Mouse (Mus musculus): ENCODE results near the gene Prkci.

Gene Prkci

GRCm38 (mm10) chr3:31047263-31047662 is 51.7 kb downstream of the Prkci start:
- no peak for DNase-seq (ENCODE audit: low spot score)

GRCm38 (mm10) chr3:31049087-31049486 is 53.5 kb downstream of the Prkci start:
- no peak for DNase-seq (ENCODE audit: low spot score)

GRCm38 (mm10) chr3:31050375-31050774 is 54.8 kb downstream of the Prkci start:
- no peak for DNase-seq (ENCODE audit: low spot score)

DNA sequence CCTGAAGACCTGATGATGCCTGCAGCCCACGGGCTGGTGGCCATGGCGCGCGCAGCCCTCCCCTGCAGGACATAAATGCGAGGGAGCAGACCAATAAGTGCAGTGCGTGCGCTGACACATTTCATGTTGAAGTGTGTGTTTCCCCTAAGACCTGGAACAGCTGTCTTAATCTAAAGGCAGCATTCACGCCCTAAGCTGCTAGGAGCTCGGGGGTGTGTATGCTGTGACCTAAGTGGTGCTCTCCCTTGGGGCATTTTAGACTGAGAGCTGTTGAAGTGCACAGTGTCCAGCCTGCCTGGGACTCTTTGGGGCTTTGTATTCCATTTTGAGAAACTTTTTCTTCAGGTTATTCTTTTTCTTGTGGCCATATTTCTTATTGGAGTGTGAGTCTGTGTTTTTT is 56.2 kb downstream of the Prkci start:
- DNase-seq (ENCODE audit: low spot score), result no peak

- DNase-seq (ENCODE audit: low spot score), result no peak
Measured at GRCm38 (mm10) chr3:31053191-31053590, 57.6 kb downstream of the Prkci start.

DNA sequence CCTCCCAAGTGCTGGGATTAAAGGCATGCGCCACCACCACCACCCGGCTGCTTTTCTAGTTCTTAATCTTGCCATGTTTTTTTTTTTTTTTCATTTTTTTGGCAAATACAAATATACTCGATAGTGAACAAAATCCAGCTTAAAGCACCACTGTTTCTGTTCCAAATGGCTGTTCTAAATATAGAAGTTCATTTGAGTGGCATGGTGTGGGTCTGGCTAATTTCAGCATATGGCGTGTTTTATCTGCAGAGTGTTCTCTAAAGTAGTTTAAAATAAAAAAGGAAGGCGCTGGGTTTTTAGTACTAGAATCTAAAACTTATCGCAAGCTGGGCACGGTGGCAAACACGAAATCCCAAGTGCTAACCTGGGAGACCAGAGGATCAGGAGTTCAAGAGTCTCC is 59.3 kb downstream of the Prkci start:
- DNase-seq (ENCODE audit: low spot score), result no peak

GRCm38 (mm10) chr3:31056047-31056650 is 60.6 kb downstream of the Prkci start:
- peak; percentile 12 for DNase-seq (ENCODE audit: low spot score)

DNA sequence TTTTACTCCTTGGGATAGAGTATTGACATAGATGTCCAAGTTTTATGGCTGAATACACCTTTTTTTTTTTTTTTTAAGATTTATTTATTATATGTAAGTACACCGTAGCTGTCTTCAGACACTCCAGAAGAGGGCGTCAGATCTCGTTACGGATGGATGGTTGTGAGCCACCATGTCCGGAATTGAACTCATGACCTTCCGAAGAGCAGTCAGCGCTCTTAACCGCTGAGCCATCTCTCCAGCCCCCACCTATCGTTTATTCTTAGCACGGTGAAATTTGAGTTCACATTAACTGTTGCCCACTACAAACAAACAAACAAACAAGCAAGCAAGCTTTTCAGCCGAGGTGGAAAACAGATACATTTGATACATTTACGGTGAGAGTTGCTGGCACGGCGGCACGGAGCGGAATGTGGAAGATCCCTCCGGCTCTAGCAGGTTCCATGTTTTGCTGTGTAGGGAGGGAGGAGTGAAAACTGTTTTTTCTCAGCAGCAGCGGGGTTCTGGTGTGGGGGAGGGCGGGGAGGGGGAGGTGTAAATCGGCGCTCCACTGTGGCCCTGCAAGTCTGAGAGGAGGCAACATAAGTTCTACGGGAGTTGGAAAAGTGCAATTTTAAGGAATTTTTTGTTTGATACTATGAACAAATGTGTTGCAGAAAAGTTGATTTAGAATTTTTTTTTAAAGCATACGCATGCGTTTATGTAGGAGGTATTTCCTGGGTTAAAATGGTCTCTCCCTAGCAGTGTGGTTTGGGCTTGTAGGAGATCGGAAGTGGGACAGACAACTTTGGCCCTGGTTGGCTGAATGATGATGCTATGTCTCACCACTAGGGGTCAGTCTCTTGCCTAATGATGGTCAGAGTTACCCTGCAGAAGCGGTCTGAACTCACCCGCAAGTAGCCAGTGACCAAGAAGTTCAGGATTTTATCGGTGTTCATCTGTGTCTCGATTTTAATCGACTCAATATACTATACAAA is 61.4 kb downstream of the Prkci start:
- peak; percentile 94 for DNase-seq (ENCODE audit: low spot score)

- no peak for DNase-seq (ENCODE audit: low spot score)
Measured at GRCm38 (mm10) chr3:31060745-31061102, 65.2 kb downstream of the Prkci start.

- DNase-seq (ENCODE audit: low spot score), result no peak
Measured at GRCm38 (mm10) chr3:31061103-31061785, 65.7 kb downstream of the Prkci start.

DNA sequence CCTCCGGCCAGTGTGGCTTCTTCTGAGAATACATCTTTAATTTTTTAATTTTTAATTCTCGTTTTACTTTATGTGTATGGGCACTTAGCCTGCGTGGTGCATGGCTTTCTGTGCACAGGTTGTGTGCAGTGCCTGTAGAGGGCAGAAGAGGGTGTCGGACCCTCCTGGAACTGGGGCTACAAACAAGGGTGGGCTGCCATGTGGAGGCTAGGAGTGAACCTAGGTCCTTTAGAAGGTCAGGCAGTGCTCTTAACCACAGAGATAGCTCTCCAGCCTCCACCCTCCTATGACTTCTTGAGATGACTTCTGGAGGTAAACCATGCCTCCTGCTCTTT is 66.2 kb downstream of the Prkci start:
- no peak for DNase-seq (ENCODE audit: low spot score)

GRCm38 (mm10) chr3:31062325-31062724 is 66.8 kb downstream of the Prkci start:
- no peak for DNase-seq (ENCODE audit: low spot score)

DNA sequence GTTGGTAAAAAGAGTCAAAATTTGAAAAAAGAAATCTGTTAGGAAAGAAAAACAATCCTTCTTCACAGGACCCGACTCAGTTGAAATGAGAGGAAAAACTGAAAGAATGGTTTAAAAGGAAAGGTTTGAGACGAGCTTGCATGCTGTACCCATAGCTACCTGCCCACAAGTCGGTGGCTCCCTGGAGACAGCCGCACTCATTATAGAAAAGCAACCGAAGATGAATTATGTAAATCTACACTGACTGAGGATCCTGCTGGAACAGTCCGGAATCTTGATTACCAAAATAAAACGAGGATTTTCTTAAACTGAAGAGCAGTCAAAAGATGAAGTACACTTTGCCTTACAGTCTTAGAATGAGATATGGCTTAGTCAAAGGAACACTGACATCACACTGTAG is 72.9 kb downstream of the Prkci start:
- no peak for DNase-seq (ENCODE audit: low spot score)

DNA sequence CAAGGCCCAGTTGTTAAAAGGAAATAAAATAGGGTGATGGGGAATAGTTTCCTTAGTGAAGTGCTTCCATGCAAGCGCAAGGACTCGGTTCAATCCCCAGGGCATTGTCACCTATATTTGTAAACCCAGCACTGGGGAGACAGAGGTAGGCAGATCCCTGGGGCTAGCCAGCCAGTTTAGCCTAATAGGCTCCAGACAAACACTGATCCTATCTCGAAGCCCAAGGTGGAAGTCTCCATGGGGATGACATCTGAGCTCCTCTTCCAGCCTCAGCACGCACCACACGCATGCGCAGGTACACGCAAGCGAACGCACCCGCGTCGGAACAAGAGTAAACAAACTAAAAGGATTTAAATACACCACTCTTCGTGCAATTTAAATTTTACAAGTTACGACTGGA is 76.3 kb downstream of the Prkci start:
- DNase-seq (ENCODE audit: low spot score), result no peak

DNA sequence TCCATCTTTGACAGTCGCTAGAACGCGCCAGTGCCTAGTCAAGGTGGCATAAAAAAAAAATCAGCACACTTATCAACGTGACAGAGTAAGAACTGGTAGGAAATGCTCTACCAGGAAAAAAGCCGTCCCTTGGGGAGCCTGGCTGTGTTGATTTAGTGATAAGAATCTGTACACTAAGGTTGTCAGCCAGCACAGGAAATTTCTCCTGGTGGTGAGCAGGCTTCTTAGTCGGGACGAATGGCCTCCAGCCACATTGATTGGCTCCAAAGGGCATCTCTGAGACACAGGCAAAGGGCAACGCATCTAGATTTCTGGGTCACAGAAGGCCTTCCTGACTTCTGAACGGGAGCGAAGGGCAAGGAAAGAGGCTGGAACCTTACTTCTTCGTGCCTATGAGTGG is 80.3 kb downstream of the Prkci start:
- DNase-seq (ENCODE audit: low spot score), result peak; percentile 55

- DNase-seq (ENCODE audit: low spot score), result no peak
Measured at GRCm38 (mm10) chr3:31077068-31077703, 81.6 kb downstream of the Prkci start.

DNA sequence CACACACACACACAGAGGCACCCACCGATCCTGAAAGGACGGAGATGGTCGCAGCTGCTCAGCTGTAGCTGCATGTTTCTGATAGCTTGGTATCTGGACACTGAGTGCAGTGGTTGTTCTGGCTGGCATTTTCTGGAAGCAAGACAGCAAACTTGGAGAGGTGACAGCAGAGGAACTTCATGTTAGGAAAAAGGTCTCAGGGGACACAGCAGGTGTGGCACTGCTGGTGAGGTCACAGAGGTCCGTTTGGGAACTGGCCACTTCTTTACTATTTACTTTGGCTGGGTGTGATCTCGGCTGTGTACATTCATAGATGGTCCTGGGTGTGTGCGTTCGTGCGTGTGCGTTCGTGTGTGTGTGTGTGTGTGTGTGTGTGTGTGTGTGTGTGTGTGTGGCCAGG is 83.9 kb downstream of the Prkci start:
- peak; percentile 56 for DNase-seq (ENCODE audit: low spot score)

DNA sequence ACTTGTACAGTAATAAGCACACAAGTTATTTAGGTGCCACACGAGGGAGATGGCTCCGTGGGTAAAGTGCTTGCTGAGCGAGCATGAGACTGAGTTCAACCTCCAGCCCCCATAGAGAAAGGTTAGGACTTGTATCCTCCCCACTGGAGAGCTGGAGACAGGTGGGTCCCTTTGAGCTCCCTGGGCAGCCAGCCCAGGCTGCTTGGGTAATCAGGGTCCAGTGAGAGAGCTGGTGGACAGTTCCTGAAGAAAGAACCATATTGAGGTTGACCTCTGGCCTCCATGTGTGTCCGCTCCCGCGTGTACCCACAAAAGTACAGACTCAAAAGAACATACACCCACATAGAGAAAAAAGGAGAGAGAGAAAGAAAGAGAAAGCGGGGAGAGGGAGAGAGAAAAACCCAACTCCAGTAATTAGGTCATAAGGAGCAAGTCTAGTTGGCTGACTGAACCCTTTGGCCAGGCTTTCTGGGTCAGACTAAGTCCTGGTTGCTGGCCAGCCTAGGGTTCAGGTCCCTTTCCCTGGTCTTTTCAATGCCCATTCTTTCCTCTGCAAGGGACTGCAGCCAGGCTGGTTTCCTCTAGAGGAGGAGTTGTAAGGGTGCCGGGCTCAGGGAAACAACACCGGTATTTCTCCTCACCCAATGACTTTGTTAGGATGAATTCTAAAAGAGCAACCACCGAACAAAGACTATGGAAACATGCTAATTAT is 85.4 kb downstream of the Prkci start:
- DNase-seq (ENCODE audit: low spot score), result no peak

GRCm38 (mm10) chr3:31082838-31083506 is 87.4 kb downstream of the Prkci start:
- no peak for DNase-seq (ENCODE audit: low spot score)

DNA sequence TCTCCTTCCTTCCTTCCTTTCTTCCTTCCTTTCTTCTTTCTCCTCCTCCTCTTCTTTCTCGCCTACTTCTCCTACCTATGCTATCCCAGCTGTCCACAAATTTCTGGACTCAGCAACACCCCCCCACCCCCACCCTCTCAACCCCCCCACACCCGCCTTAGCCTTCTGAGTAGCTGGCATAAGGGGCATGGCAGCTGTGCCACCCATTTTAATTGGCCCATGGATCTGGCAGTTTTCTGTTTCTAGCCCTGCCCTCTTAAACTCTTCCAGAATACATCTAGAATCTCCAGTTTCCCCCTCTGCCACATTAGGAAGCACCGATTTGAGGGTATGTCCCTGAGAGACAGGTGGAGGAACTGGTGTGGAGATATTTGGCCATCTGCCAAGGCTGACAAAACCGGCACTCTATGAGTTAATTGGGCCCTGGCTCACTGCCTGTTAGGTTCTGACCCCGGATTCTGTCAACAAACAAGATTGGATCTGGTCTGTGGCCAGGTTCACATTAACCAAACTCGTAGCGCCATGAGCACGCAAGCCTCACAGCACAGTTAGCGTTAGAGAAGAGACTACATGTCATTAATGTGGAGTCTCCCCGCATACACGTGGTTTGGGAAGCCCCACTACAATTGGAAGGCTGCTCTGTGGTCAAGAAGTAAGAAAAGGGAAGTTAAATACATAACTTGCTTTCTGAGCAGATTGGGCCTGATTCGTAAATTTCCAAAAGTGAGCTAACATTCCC is 88.1 kb downstream of the Prkci start:
- peak; percentile 34 for DNase-seq (ENCODE audit: low spot score)

DNA sequence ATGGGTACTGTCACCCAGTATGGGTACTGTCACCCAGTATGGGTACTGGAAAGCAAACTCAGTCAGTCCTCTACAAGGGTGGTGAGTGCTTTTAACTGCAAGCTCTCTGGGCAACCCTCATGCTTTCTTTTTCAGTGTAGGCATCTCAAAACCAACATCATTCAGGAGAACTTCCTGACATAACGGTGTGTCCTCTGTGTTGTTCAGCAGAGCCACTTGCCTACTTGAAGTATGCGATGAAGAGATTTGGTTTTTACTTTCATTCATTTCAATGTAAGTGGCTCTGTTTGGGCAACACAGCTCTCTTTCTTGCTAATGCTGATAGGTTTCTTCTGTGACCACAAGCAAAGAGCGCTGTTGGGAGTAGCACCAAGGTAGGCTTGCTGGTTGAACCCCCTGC is 89.5 kb downstream of the Prkci start:
- no peak for DNase-seq (ENCODE audit: low spot score)
